Mouse (Mus musculus): ENCODE measurements around the gene Hmgb1.

DNA sequence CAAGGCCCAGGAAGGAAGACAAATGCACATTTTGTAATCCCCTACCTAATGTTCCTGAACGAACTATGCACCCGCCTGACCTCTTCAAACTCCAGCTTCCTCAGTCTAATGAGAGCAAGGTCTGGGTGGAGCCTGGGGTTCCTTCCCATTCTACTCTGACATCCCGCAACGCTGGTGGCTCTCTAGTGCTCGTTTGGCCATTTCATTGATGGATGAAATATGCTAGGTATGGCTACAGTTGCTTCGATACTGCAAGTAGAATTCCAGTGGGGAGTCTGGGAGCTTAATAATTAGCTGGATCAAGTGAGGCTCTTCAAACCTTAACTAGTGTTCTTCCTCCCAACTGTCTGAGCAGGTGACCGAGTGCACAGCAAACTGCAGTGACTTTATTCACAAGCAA is 163.2 kb downstream of the Hmgb1 start:
- TF ChIP-seq POLR2A (IDR thresholded peaks at IDR 0.05; ENCODE audit: insufficient read length, low read depth) (no peak), REST (IDR thresholded peaks at IDR 0.05; ENCODE audit: insufficient read depth, insufficient read length) (no peak), MYOG (IDR thresholded peaks at IDR 0.05; ENCODE audit: control insufficient read depth in 1 of 3, insufficient read depth in 1 of 3, insufficient read length in 2 of 3, low read depth in 2 of 3) (no peak), MAX (IDR thresholded peaks at IDR 0.05; ENCODE audit: low read depth) (no peak), USF1 (IDR thresholded peaks at IDR 0.05; ENCODE audit: low read depth) (no peak), POLR2AphosphoS2 (IDR thresholded peaks at IDR 0.05; ENCODE audit: insufficient read length, low read depth) (no peak), TCF12 (IDR thresholded peaks at IDR 0.05; ENCODE audit: insufficient read depth, poor library complexity, severe bottlenecking) (no peak), SRF (IDR thresholded peaks at IDR 0.05; ENCODE audit: control insufficient read depth, insufficient read length, low read depth) (no peak), E2F4 (IDR thresholded peaks at IDR 0.05; ENCODE audit: insufficient read depth) (no peak), CEBPB (IDR thresholded peaks at IDR 0.05; ENCODE audit: insufficient read depth, poor library complexity, severe bottlenecking) (no peak), MYOD1 (IDR thresholded peaks at IDR 0.05; ENCODE audit: control insufficient read depth in 1 of 3, insufficient read length in 2 of 3, low read depth in 2 of 3) (no peak)
